Mouse (Mus musculus) T-helper 2 cell (primary cell): ENCODE data around the gene Snph.

Source experiments
- in situ Hi-C: fragments of 300-600 bp; cut with MboI, MseI; formaldehyde crosslinking; loops from one replicate; pipeline ENCODE4 v1.15.1; 2025; ENCODE audit warnings: high pct_unique_total_duplicates

Gene Snph

DNA sequence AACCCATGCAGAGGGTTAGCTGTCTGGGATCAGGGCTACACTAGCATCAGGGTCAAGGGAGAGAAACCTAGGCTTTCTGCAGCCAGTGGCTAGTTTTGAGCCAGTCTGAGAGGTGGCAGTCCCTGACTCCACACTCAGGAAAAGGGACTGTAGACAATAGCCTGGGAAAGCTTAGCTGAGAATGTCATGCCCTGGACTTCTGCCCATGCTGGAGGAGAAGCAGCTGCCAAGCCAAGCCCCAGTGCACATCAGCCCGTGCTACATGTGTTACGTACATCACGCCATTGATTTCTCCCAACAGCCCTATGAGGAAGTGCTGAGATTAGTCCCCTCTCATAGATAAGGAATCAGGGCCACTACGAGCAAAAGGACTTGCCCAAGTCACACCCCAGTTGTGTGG lies 30.3 kb downstream of the Snph start:
- in situ Hi-C loops, result no loop called here

DNA sequence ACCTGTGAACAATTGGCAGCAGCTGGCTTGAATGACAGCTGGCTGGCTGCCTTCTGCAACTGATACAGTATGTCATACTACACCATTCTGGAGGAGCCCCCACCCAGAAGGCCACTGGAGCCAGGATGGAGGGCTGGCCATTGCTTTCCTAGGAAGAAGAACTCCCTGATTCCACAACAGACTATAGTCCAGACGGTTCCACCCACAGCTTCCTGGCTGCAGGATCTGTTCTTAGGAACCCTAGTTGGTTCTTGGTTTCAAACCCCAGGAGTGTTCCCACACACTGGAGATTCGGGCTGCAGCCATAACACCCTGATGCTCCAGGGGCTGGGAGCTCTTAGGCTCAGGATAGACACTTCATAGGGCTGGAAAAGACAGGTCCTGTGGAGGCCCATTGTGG lies 34.3 kb downstream of the Snph start:
- in situ Hi-C loops, result no loop called here

DNA sequence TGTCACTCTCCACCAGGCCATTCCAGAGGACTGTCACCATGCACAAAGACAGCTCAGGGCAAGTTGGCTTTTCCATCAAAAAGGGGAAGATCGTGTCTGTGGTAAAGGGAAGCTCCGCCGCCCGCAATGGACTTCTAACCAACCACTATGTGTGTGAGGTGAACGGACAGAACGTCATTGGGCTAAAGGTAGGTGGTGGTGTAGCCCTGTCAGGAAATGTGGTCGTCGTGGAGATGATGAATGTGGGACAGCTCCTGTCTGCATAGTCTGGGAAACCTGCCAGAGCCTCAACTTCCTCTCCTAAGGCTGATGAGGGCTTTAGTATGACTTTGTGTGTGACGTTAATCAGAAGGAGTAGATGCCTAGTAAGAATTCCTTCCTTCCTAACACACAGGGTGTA lies 45.1 kb downstream of the Snph start:
- in situ Hi-C loops, result no loop called here

DNA sequence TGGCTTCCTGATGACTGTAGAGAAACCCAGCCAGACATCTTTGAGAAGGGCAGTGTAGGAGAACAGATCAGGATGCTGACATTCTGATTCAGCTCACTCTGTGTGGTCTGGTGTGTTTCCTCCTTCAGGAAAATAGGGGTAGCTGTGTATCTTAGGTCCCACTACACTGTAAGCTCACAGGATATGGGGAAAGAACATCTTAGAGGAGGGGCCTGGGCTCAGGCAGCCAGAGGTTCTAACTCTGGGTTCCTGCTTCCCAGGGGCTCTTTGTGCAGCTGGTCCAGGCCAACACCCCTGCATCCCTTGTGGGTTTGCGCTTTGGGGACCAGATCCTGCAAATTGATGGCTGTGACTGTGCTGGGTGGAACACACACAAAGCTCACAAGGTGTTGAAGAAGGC lies 45.6 kb downstream of the Snph start:
- in situ Hi-C loops, result no loop called here

DNA sequence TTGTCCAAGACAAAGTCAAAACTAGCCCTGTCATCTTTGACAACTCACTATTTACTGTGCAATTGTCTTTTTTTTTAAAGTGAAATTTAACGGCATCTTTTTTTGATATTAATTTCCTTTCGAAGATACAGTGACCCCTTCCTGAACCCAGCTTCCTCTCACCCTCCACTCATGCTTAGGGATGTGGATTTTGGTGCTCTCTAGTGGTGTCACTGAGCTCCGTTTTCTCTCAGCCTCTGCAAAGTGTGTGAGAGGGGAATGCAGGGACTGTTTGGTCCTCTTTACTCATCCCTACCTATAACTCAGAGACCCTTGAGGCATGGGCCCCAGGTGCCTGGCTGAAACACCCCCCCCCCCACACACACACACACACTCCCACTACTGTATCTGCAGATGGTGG lies 46.5 kb downstream of the Snph start:
- in situ Hi-C loops, result no loop called here

DNA sequence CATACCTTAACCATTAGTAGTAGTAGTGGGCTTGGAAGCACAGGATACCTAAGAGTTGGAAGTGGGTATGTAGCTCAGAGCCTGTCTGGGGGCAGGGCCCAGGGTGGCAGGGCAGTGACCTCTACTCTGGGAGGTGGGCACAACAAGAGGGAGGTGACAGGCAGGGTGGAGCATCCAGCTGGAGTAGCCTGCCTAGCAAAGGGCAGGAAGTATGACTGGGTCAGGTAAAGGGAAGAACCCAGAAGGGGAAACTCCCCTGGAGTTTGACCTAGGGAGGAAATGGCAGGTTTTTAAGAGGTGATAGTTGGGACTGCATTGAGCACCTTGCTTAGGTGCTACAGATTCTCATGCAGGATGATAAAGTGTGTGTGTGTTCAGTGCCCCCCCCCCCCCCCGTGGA lies 51.4 kb downstream of the Snph start:
- in situ Hi-C loops, result no loop called here

DNA sequence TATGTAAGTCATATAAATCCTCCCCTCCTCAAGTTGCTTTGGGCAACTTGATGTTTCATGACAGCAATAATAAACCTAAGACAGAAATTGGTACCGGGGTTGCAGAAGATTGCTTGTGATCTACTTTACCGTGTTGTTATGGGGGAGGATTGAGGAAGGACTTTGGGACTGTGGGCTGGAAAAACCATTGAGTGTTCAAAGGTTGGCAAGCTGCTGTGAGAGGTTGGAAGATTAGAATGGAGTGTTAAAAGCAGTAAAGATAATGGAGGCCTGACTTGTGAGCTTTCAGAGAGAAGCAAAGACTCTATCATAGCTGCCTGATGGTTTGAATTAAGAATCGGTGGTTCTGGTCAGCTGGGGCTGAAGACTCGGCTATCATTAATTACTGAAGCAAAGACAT lies 53.2 kb downstream of the Snph start:
- in situ Hi-C loops, result no loop called here

DNA sequence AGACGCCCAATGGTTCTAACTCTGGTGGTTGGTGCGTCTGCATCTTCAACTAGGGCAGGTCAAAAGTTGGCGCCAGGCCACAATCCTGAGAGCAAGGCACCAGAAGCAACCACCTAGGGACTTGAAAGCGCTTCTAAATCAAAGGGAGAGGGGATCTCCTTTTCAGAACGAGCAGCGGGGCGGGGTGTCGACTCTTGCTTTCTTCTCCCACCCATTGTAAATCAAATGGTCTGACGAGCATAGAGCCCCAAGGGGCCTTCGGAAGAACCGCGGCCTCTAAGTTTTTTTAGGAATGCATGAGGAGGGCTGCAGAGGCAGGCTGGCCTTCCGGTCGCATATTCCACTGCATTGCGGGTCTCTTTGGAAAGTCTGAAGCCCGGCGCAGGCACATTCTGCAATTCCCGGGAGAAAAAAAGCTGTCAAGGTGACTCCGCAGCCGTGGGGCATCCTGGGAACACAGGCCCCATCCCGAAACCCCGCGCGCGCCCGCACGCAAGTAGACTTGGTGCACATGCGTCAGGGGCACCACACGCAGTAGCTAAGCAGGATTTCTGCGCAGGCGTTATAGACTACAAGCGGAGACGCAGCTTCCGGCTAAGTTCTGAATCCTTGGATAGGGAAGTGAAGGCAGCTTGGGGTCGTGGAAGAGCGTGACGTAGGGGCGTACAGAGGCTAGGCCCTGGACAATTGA lies 56.5 kb downstream of the Snph start:
- in situ Hi-C loops, result no loop called here

DNA sequence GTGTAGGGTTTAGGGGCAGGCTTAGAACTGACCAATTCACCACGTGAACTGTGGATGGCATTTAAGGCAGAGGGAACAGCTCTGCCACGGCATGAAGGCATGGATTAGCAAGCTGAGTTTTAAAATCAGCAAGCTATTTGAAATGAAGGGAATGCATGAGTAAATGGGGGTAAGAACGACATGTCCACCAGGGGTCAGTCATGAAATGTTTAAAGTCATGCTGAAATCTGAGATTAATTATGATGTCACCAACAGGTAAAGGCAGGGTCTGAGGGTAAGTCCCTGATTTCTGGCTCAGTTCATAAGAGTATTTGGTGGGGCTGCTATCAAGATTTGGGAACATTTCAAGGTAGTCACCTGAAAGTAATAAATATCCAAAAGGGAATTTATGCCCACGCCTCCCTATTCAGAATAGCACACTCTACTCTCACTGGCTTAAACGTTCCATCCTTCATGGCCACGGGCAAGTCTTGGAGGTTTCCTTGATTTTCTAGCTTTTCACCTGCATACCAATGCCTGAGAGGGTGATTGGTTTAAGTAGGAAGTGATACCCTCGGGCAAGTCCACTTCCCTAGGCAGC lies 57.2 kb downstream of the Snph start:
- in situ Hi-C loops, result no loop called here

DNA sequence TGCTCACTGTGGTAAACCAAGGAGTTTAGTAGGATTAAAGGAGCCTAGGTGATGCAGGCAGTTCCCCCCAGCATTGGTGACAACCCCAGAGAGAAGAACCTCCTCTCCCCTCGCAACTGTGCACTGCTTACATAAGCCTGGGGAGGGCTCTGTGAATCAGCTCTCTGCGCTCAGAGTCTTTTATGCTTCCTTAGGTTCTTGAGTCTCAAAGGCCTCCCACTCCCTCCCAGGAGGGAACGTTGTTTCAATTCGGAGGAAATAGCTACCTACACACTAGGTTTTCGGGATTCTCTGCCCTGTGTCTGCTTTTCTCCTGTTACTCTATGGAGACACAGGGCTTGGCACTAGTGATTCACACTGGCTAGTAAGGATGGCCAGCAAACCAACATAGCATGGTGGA lies 57.8 kb downstream of the Snph start:
- in situ Hi-C loops, result no loop called here

DNA sequence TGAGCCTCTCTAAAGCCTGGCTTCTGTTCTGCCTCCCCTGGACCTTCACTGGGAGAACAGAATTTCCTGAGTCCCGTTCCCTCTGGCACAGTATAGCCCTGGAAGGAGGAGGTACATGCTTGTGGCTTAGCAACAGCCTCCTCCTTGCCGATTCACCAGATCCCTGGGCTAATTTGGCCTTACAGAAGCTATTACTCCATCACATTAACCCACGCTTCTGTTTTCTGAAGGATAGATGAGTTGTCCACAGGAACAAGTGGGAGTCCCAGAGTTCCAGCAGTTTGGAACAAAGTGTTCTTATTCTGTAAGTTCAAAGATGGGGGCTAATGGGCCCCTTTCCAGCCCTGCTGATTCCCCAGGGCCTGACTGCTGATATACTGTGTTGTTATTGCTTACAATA lies 58.7 kb downstream of the Snph start:
- in situ Hi-C loops, result no loop called here

DNA sequence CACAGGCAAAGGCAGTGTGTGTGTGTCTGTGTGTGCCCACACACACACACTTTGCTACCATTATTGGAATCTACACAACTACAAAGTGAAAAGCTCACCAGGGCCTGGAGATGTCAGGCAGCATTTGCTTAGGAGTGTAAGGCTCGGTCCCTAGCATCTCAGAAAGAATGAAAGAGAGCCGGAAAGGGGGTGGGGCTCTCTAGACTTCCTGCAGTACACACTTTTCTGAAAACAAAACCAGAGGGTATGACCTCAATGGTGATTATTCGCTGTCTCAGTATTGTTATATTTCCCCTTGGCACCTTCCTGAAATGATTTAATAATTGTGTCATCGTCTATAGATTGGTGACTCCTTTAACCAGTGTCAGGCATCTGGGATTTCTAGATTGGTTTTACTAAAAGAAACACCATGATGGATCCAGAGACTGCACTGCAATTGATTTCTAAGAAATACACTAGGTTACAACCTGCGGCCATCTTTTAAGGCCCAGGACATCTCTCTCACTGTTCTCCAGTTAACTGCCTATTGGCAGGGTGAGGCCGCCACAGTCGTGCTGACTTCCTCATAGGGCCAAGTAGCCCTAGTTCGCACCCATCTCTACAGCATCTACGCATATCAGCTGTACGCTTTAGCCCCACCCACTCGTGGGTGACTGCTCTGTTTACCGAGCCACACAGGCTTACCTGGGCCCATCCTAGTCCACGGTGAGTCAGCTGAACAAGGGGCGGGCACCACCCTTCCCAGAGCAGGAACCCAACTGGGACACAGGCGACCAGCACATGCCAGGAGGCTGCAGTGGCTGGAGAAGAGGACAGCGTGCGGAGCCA lies 60.3 kb downstream of the Snph start, which contains the start of gene Sdcbp2:
Gene Sdcbp2, plus strand, starts transcription at position 750 of the 828 bp plus-strand sequence.
- in situ Hi-C loops, result no loop called here

DNA sequence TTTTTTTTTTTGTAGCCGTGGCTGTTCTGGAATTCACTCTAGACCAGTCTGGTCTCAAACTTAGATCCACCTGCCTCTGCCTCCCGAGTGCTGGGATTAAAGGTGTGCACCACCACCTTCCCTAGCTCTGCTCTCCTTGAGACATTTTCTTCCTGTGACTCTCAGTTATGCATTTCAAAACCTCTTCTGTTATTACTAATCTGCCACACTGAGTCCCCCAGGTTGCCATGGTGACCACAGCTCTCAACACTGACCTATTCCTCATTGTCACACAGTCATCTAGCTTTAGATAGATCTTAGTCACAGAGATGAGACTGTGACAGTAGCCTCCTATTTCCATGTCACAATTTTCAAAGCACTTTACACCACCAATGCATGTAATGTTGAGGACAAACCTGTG lies 62.9 kb downstream of the Snph start:
- in situ Hi-C loops, result no loop called here

DNA sequence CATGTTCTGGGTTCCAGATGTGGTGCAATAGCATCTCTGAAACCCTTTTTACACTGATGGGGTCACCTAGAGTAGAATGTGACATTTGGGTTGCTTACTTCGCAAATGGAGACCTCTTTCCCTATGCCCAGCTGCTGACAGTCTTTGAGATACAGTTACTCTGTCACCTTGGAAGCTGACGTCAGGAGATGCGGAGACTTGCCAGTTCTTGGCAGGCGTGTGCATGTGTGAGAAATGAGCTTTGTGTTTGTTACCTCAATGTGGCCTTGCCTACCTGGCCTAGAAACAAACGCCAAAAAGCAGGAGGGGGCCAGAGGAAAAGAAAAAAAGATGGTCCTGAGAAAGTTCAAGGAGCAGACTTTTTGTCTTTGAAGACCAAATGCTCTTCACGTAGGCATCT lies 65.5 kb downstream of the Snph start:
- in situ Hi-C loops, result no loop called here

DNA sequence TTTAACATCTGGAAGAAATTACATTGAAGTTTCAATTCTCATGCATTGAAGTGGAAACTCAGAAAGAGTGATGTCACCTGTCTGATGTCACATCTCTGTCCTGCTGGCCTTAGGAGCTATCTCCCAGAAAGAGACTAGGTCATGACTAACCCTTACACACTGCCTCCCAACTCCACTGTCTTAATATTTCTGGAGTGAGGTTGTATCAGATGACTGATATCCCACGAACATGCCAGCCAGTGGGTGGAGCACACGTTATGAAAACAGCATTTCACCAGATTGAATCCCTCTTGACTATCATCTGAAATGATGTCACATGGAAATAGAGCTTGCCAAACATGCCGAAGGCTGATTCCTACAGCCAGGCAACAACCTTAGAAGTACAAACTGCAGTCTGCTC lies 67.4 kb downstream of the Snph start:
- in situ Hi-C loops, result no loop called here

DNA sequence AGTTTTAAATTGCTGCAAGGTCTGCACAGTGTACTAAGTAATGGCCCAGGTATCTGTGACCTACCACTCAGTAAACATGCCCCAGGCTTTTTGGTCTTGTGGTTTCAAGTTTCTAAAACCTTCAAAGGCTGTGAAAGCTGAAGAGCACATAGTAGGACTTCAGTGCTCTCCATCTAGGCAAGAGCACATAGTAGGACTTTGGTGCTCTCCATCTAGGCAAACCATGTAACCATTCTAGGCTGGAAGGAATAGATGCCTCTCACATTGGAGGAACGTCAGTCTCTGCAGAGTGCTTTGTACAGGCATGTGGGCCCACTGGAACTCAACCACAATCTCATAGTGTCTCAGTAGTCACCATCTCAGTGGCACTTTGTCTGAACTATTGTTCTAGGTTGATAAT lies 68.4 kb downstream of the Snph start:
- in situ Hi-C loops, result no loop called here

DNA sequence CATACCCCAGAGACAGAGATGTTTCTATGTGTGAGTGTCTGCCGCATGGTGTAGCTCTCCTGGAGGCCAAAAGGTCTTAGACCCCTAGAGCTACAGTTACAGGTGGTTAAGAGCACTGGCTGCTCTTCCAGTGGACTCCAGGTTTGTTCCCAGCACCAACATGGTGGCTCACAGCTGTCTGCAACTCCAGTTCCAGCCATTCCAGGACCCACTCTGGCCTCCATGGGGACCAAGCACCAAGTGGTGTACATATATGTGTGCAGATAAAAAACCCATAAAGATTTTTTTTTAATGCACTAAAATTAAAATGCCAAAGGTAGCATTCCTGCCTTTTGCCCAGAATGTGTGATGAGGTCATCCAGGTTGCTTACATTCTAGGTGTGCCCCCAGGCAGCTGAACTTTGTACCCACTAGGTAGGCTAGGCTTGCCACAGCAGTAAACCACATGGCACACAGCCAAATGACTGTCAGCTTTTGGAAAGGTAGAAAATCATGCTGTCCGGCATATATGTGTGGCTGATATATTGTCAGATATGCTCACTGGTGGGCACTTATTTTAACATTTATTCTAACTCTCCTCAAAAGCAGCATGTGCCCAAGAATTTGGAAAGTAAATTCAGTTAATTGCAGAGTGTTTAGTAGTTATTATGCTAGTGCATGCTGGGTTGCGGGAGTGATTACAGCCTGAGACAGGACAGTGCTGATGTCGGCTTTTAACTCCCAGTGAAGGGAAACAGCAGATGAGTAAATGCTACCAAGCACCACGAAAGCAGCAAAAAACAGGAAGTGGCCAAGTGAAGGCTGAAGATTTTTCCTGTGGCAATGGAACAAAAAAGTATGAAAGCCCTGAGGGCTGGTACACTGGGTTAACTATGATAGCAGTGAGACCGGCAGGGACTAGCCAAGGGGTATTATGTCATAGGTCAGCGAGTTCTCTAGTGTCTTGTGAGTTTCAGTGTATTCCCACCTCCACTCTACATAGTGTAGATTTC lies 69.2 kb downstream of the Snph start:
- in situ Hi-C loops, result no loop called here

DNA sequence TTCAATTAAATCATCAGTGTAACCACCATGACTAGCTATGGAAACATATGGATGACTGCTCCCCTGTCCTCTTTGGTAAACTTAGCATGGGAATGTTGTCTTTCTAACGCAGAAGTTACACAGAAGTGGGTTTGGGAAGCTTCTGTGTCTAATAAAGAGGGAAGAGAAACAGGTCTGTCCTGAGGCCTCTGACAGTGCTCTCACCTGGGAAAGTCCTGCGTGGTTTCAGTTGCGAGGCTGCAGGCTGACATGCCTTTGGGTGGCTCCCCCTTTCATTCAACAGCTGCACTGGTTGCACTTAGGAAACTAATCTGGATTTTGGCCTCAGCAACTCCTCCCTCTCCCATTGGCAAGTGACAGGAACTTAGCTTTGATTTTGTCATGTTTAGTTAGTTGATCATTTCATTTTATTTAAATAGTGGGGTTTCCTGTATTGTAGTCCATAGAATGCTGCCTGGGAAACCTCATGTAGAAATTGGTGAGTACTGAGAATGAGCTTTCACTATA lies 82.7 kb downstream of the Snph start:
- in situ Hi-C loops, result loop anchor here (5.0 kb wide), 1 partner anchor 42 kb away; no protein-coding TSS in a partner anchor

DNA sequence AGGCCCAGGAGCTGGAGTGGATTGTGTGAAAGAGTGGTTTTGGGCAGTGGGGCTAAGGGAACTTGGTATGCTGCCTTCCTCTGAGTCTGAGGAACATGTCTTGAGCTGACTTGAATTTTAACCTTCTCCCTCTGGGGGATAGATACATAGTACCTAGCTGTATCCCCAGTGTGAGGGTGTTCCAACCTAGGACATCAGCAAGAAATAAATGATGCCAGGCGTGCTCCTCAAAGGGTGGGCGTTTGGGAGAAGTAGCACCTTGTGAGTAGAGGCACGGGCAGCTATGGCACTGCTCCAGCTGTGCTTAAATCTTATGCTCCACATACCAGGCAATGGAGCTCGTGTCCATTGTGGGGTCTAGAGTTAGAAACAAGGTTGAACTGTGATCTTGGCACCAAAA lies 85.8 kb downstream of the Snph start:
- in situ Hi-C loops, result no loop called here

DNA sequence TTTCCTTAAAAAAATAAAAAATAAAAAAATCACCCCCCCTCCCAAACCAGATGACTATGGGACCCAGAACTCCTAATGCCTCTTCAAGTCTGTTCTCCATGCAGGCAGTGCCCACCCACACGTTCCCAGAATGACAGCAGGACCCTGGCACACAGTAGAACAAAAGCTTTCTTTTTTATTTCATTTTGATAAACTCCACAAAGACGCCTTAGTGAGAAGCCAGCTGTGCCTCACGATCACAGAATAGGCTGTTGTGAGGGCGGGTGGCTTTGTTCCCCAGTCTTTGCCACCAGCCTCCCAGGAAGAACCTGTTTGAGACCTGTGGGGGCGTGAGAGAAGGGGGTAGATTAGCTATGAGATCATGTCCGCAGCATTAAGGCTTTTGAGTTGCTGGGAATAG lies 87.7 kb downstream of the Snph start:
- in situ Hi-C loops, result loop anchor here (5.0 kb wide), 1 partner anchor 558 kb away; no protein-coding TSS in a partner anchor
